Mouse (Mus musculus) thymus, adult 2 months (tissue): ENCODE measurements around the gene Galc.

Experiments
- CTCF ChIP-seq: fragments of 200-500 bp; IDR thresholded peaks from 2 replicates; pipeline ENCODE4 v1.5.1; 2012; ENCODE audit warnings: mild to moderate bottlenecking, control low read depth, low read length, moderate library complexity, borderline replicate concordance; ENCODE audit not compliant: control insufficient read depth, poor library complexity, insufficient read depth; ENCODE audit errors: extremely low read depth
- POLR2A ChIP-seq: fragments of 200-500 bp; IDR thresholded peaks from 2 replicates; pipeline ENCODE4 v1.6.1; 2012; ENCODE audit warnings: mild to moderate bottlenecking, low read length, control low read depth, moderate library complexity; ENCODE audit not compliant: control insufficient read depth, poor library complexity, insufficient read depth; ENCODE audit errors: extremely low read depth

DNA sequence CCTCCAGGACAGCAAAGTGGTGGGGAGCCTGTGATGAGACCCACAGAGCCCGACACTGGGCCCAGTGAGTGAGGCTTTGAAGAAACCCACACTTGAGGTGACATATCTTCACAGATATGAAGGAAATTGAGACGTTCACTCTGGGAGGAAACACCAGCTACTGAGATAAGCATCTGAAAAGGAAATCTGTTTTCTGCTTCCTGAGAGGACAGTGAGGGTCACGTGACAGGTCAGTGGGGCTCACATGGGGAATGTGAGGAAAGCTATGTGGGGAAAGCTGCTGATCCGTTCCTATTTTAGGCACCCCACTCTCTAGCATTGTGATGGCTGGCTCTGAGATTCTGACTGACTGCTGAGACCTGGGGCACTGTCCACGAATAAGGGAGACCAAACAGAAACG is 43.7 kb downstream of the Galc start:
- no peak for TF ChIP-seq CTCF
- TF ChIP-seq POLR2A: no peak
